Mouse (Mus musculus): ENCODE measurements around the gene Cep89. TPM values are rescaled to one million over a fixed set of nuclear protein-coding genes. Genes with fewer than 3 reads are reported as not detected.
A peak's percentile ranks its signal among the peaks of the same experiment; 100 is the strongest.

Gene Cep89
- polyA plus RNA-seq (2012; rRNA removed) = 24.0 and 27.2 TPM in 2 replicates

- peak; percentile 98 to 99 for DNase-seq (ENCODE audit: extremely low spot score in 1 of 2, low spot score in 1 of 2)
These were observed at the start of gene Cep89, which contains the start of gene Faap24 for GRCm38 (mm10) chr7:35396542-35397168. Gene Cep89, plus strand, starts transcription at chr7:35397035. Gene Faap24, minus strand, starts transcription at chr7:35396836.

- no peak for DNase-seq (ENCODE audit: extremely low spot score in 1 of 2, low spot score in 1 of 2)
These were observed 48.7 kb upstream of the Cep89 start for GRCm38 (mm10) chr7:35347918-35348700.

GRCm38 (mm10) chr7:35349022-35349421, 47.8 kb upstream of the Cep89 start:
- no peak for DNase-seq (ENCODE audit: extremely low spot score in 1 of 2, low spot score in 1 of 2)

GRCm38 (mm10) chr7:35349886-35350684, 46.8 kb upstream of the Cep89 start:
- DNase-seq (ENCODE audit: extremely low spot score in 1 of 2, low spot score in 1 of 2) = no peak

- no peak for DNase-seq (ENCODE audit: extremely low spot score in 1 of 2, low spot score in 1 of 2)
These were observed 45.7 kb upstream of the Cep89 start for GRCm38 (mm10) chr7:35351155-35351554.

- no peak for DNase-seq (ENCODE audit: extremely low spot score in 1 of 2, low spot score in 1 of 2)
These were observed 43.5 kb upstream of the Cep89 start for GRCm38 (mm10) chr7:35353306-35353705.

- DNase-seq (ENCODE audit: extremely low spot score in 1 of 2, low spot score in 1 of 2) = no peak
These were observed 41.4 kb upstream of the Cep89 start for GRCm38 (mm10) chr7:35355303-35355872.

- DNase-seq (ENCODE audit: extremely low spot score in 1 of 2, low spot score in 1 of 2) = no peak
These were observed 39.2 kb upstream of the Cep89 start for GRCm38 (mm10) chr7:35357621-35358020.

GRCm38 (mm10) chr7:35362253-35362652, 34.6 kb upstream of the Cep89 start:
- DNase-seq (ENCODE audit: extremely low spot score in 1 of 2, low spot score in 1 of 2) = no peak

- DNase-seq (ENCODE audit: extremely low spot score in 1 of 2, low spot score in 1 of 2) = no peak
These were observed 34.0 kb upstream of the Cep89 start for GRCm38 (mm10) chr7:35362868-35363267.

GRCm38 (mm10) chr7:35365161-35365910, 31.5 kb upstream of the Cep89 start:
- no peak for DNase-seq (ENCODE audit: extremely low spot score in 1 of 2, low spot score in 1 of 2)

GRCm38 (mm10) chr7:35371096-35371495, 25.7 kb upstream of the Cep89 start:
- no peak for DNase-seq (ENCODE audit: extremely low spot score in 1 of 2, low spot score in 1 of 2)

- DNase-seq (ENCODE audit: extremely low spot score in 1 of 2, low spot score in 1 of 2) = no peak
These were observed 24.3 kb upstream of the Cep89 start for GRCm38 (mm10) chr7:35372483-35373017.

GRCm38 (mm10) chr7:35373146-35373989, 23.5 kb upstream of the Cep89 start:
- no peak for DNase-seq (ENCODE audit: extremely low spot score in 1 of 2, low spot score in 1 of 2)

- DNase-seq (ENCODE audit: extremely low spot score in 1 of 2, low spot score in 1 of 2) = no peak
These were observed 22.6 kb upstream of the Cep89 start for GRCm38 (mm10) chr7:35374265-35374664.

- no peak for DNase-seq (ENCODE audit: extremely low spot score in 1 of 2, low spot score in 1 of 2)
These were observed 20.2 kb upstream of the Cep89 start for GRCm38 (mm10) chr7:35376623-35377022.

- no peak for DNase-seq (ENCODE audit: extremely low spot score in 1 of 2, low spot score in 1 of 2)
These were observed 17.2 kb upstream of the Cep89 start for GRCm38 (mm10) chr7:35379492-35380119.

GRCm38 (mm10) chr7:35380351-35380750, 16.5 kb upstream of the Cep89 start:
- no peak for DNase-seq (ENCODE audit: extremely low spot score in 1 of 2, low spot score in 1 of 2)

Measured in frontal cortex, adult 2 months (tissue).